Mouse (Mus musculus) thymus, adult 2 months (tissue): ENCODE measurements around the gene Mthfsd.

Experiments used
- CTCF ChIP-seq: fragments of 200-500 bp; IDR thresholded peaks from 2 replicates; pipeline ENCODE4 v1.5.1; 2012; ENCODE audit warnings: mild to moderate bottlenecking, control low read depth, low read length, moderate library complexity, borderline replicate concordance; ENCODE audit not compliant: control insufficient read depth, poor library complexity, insufficient read depth; ENCODE audit errors: extremely low read depth
- POLR2A ChIP-seq: fragments of 200-500 bp; IDR thresholded peaks from 2 replicates; pipeline ENCODE4 v1.6.1; 2012; ENCODE audit warnings: mild to moderate bottlenecking, low read length, control low read depth, moderate library complexity; ENCODE audit not compliant: control insufficient read depth, poor library complexity, insufficient read depth; ENCODE audit errors: extremely low read depth

- TF ChIP-seq POLR2A, result no peak
- TF ChIP-seq CTCF, result no peak
Observed at GRCm38 (mm10) chr8:121081398-121081797, 26.8 kb downstream of the Mthfsd start.
